Mouse (Mus musculus) adrenal gland, postnatal 25 days (tissue): ENCODE measurements around the gene Olfr1106. TPM values are rescaled to one million over a fixed set of nuclear protein-coding genes. Genes with fewer than 3 reads are reported as not detected.

Experiments
- DNase-seq: peaks from one replicate; pipeline ENCODE4 v3.0.0; 2021; ENCODE audit warnings: mixed read lengths
- long read RNA-seq: library from polyadenylated mRNA; stranded (forward); transcript quantifications from one replicate; pipeline ENCODE4 v2.0.0, GENCODE M21; 2021
- total RNA-seq: library from RNA; stranded (reverse); gene quantifications from 2 replicates; pipeline ENCODE4 v1.2.3, GENCODE M21; 2021

Olfr1106 gene
- total RNA-seq: not detected in 2 replicates
- long read RNA-seq: 0 reads

DNA sequence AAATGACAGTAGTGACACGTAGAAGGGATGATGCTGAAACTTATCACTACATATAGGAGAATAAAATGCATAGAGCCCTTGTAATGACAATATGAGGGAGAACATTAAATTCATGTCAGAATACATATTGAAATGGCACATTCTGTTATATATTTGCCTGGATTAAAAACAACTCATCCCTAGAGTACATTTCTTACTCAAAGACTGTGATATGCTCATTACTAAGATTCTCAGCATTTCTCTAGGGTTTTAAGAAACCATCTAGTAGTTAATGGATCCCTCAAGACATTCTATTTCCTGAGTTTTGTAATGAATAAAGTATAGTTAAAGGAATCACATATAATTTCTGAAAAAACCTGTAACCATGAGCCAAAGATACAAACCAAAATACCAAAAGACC is at the start of gene Olfr1106:
TSS of gene Olfr1106 (minus strand) at position 101 of the 400 bp plus-strand sequence.
- no peak for DNase-seq

- DNase-seq: no peak
These were observed 43.8 kb upstream of the Olfr1106 start, which contains the start of gene Olfr1109 for GRCm38 (mm10) chr2:87095908-87096307. Gene Olfr1109, minus strand, starts transcription at chr2:87096008.

- DNase-seq: no peak
These were observed 23.6 kb upstream of the Olfr1106 start, which contains the start of gene Olfr1107 for GRCm38 (mm10) chr2:87075717-87076116. Gene Olfr1107, minus strand, starts transcription at chr2:87075817.

GRCm38 (mm10) chr2:87036431-87036830 is 15.6 kb downstream of the Olfr1106 start, which contains the start of gene Olfr1105:
Gene Olfr1105, minus strand, starts transcription at chr2:87036531.
- DNase-seq: no peak

GRCm38 (mm10) chr2:87026980-87027379 is 25.1 kb downstream of the Olfr1106 start, which contains the start of gene Olfr1104:
Gene Olfr1104, minus strand, starts transcription at chr2:87027080.
- DNase-seq: no peak

- DNase-seq: no peak
These were observed 54.0 kb downstream of the Olfr1106 start, which contains the start of gene Olfr1102 for GRCm38 (mm10) chr2:86998098-86998497. Gene Olfr1102, plus strand, starts transcription at chr2:86998398.

Other genes starting within 250 kb of the Olfr1106 start
- gene Olfr141, start 242.3 kb downstream of the Olfr1106 start, total RNA-seq: not detected in 2 replicates
- gene Olfr1094, start 227.6 kb downstream of the Olfr1106 start, total RNA-seq: not detected in 2 replicates
- not detected in 2 replicates for gene Olfr1095, start 200.6 kb downstream of the Olfr1106 start, total RNA-seq
- not detected in 2 replicates for gene Gm13723, start 177.5 kb downstream of the Olfr1106 start, total RNA-seq
- not detected in 2 replicates for gene Olfr1097, start 160.1 kb downstream of the Olfr1106 start, total RNA-seq
- gene Olfr1098, start 127.7 kb downstream of the Olfr1106 start, total RNA-seq: not detected in 2 replicates
- not detected in 2 replicates for gene Olfr1099, start 91.6 kb downstream of the Olfr1106 start, total RNA-seq
- not detected in 2 replicates for gene Olfr1100, start 72.3 kb downstream of the Olfr1106 start, total RNA-seq
- not detected in 2 replicates for gene Olfr1101, start 61.1 kb downstream of the Olfr1106 start, total RNA-seq
- gene Olfr1102, start 53.9 kb downstream of the Olfr1106 start, total RNA-seq: not detected in 2 replicates
- not detected in 2 replicates for gene Olfr1104, start 25.2 kb downstream of the Olfr1106 start, total RNA-seq
- gene Olfr1105, start 15.7 kb downstream of the Olfr1106 start, total RNA-seq: not detected in 2 replicates
- gene Olfr1107, start 23.5 kb upstream of the Olfr1106 start, total RNA-seq: not detected in 2 replicates
- not detected in 2 replicates for gene Olfr1109, start 43.7 kb upstream of the Olfr1106 start, total RNA-seq
- gene Olfr259, start 62.3 kb upstream of the Olfr1106 start, total RNA-seq: not detected in 2 replicates
- gene Olfr1110, start 88.0 kb upstream of the Olfr1106 start, total RNA-seq: not detected in 2 replicates
- gene Olfr1111, start 100.4 kb upstream of the Olfr1106 start, total RNA-seq: not detected in 2 replicates
- not detected in 2 replicates for gene Olfr1112, start 135.5 kb upstream of the Olfr1106 start, total RNA-seq
- gene Olfr1113, start 156.7 kb upstream of the Olfr1106 start, total RNA-seq: not detected in 2 replicates
- not detected in 2 replicates for gene Olfr1115, start 195.7 kb upstream of the Olfr1106 start, total RNA-seq
- gene Olfr1116, start 215.3 kb upstream of the Olfr1106 start, total RNA-seq: not detected in 2 replicates